Mouse (Mus musculus) urinary bladder, postnatal 14 days (tissue): ENCODE results near the gene Parp9.
"Not testable (repeated sequence)": the region's sequence is repeated elsewhere in the genome, so short reads cannot be mapped to it uniquely, and the experiment has no call there.

ENCODE experiments used
- DNase-seq: peaks from one replicate; pipeline ENCODE4 v3.0.0; 2021; ENCODE audit warnings: low spot score

Parp9 gene

GRCm38 (mm10) chr16:35998852-35999251 lies 60.6 kb downstream of the Parp9 start:
- DNase-seq = not testable (repeated sequence)

GRCm38 (mm10) chr16:36008396-36008795 lies 70.1 kb downstream of the Parp9 start:
- DNase-seq = no peak

GRCm38 (mm10) chr16:36016335-36016734 lies 78.1 kb downstream of the Parp9 start:
- no peak for DNase-seq
